In genomic region chr9:50451456-50452218, GRCm38 (mm10) we compare ENCODE assay signal across 8 mouse cellular contexts. TPM values are rescaled to one million over a fixed set of nuclear protein-coding genes. Genes with fewer than 3 reads are reported as not detected.
DNase-seq lines count a peak whose midpoint lies in the region; ATAC-seq lines count a peak whose summit lies in the region.

No protein-coding gene starts in this region.

- no peaks in the 10 kb centered on the region for H3K27me3 ChIP-seq in erythroblast, embryonic 14.5 days (ENCODE audit: control insufficient read depth)
- H3K27me3 ChIP-seq in forebrain, embryonic 10.5 days (ENCODE audit: poor library complexity, severe bottlenecking) = no peaks in the 10 kb centered on the region
- no peaks in the 10 kb centered on the region for H3K27me3 ChIP-seq in midbrain, embryonic 11.5 days (ENCODE audit: control insufficient read depth, insufficient read depth, low read length)

- no peaks in the 10 kb centered on the region for H3K9me3 ChIP-seq in erythroblast, embryonic 14.5 days (ENCODE audit: control insufficient read depth, low read length)
- H3K9me3 ChIP-seq in forebrain, embryonic 10.5 days = no peaks in the 10 kb centered on the region
- H3K9me3 ChIP-seq in midbrain, embryonic 11.5 days (ENCODE audit: control insufficient read depth, low read length) = no peaks in the 10 kb centered on the region

- ATAC-seq in erythroblast, adult 5-6 weeks (replicated peaks; ENCODE audit: low FRiP score, poor library complexity, severe bottlenecking) = no peak
- ATAC-seq in midbrain, embryonic 11.5 days (ENCODE audit: low FRiP score) = peak; percentile 76
- no peak for ATAC-seq in monocyte, adult 5-6 weeks (replicated peaks; ENCODE audit: insufficient number of reproducible peaks, low FRiP score, low TSS enrichment, poor library complexity, severe bottlenecking)

- no peak overlapping the region; the same call in 1 of the 2 replicates for H3K9ac ChIP-seq in midbrain, embryonic 11.5 days (ENCODE audit: low read length)

- peak overlapping the region; percentile 1 for H3K4me3 ChIP-seq in erythroblast, embryonic 14.5 days (replicated peaks)
- H3K4me3 ChIP-seq in forebrain, embryonic 10.5 days = no peak overlapping the region
- no peak overlapping the region for H3K4me3 ChIP-seq in midbrain, embryonic 11.5 days (ENCODE audit: low read depth, low read length)

- H3K4me1 ChIP-seq in erythroblast, embryonic 14.5 days (ENCODE audit: control insufficient read depth) = peaks cover 4% of the 10 kb centered on the region
- peaks cover 15% of the 10 kb centered on the region for H3K4me1 ChIP-seq in forebrain, embryonic 10.5 days
- H3K4me1 ChIP-seq in midbrain, embryonic 11.5 days (ENCODE audit: control insufficient read depth, insufficient read depth, low read length) = no peaks in the 10 kb centered on the region

- 0 out of 2 replicates have a peak overlapping the region, but pooled peaks have one; percentile 6 for H3K4me2 ChIP-seq in midbrain, embryonic 11.5 days

- DNase-seq in 416B (ENCODE audit: low read depth) = peak; percentile 84
- no peak for DNase-seq in forebrain, embryonic 10.5 days (ENCODE audit: extremely low spot score, low spot score)
- DNase-seq in layer of hippocampus, adult 9-11 months = peak; percentile 79
- peak; percentile 86 for DNase-seq in midbrain, embryonic 11.5 days (ENCODE audit: low spot score, missing footprints)
- DNase-seq in urinary bladder, postnatal 4 days (ENCODE audit: low spot score in 2 of 2) = no peak

- H3K36me3 ChIP-seq in erythroblast, embryonic 14.5 days (ENCODE audit: control insufficient read depth) = no peaks in the 10 kb centered on the region
- no peaks in the 10 kb centered on the region for H3K36me3 ChIP-seq in forebrain, embryonic 10.5 days (replicated peaks)
- no peaks in the 10 kb centered on the region for H3K36me3 ChIP-seq in midbrain, embryonic 11.5 days (ENCODE audit: control insufficient read depth, insufficient read depth, low read length)

- 71% methylated on average over 9 of the region's 9 CpGs for WGBS in forebrain, embryonic 10.5 days
- 53% methylated on average over 9 of the region's 9 CpGs for WGBS in midbrain, embryonic 11.5 days

- H3K27ac ChIP-seq in forebrain, embryonic 10.5 days = peak overlapping the region; percentile 76
- peak overlapping the region; percentile 70 for H3K27ac ChIP-seq in midbrain, embryonic 11.5 days (ENCODE audit: low read depth, low read length)

RNA-seq across cellular contexts. Expression of gene Plet1, which starts 42.7 kb away (rescaled TPM):
- not detected in 2 replicates for polyA plus RNA-seq in erythroblast, embryonic 14.5 days (2012)
- not detected in 2 replicates for total RNA-seq in erythroblast, adult 5-6 weeks (2015; ENCODE audit: low replicate concordance)
- total RNA-seq in erythroblast, adult 5-6 weeks (2017; ENCODE audit: low replicate concordance) = not detected in 2 replicates
- 0.24 and 0.28 TPM in 2 replicates for polyA plus RNA-seq in forebrain, embryonic 10.5 days (2016; fragmentation: Nextera tagmentation; extraction: Ambion mirVana)
- 0.52 and 0.78 TPM in 2 replicates for polyA plus RNA-seq in midbrain, embryonic 11.5 days (2014; fragmentation: Nextera tagmentation; extraction: Ambion mirVana)
- total RNA-seq in monocyte, adult 5-6 weeks (2017) = not detected in 3 replicates

Comparison
In these comparisons a context has a peak if more than half of its experiments do, and no peak if none do; other contexts are left out.
1. DNase-seq: peak in 416B (single experiment), layer of hippocampus, adult 9-11 months (single experiment) and midbrain, embryonic 11.5 days (single experiment); none in forebrain, embryonic 10.5 days (single experiment) and urinary bladder, postnatal 4 days (0 of 2).